Mouse (Mus musculus) CH12.LX (cell line): ENCODE results near the gene Trim40. TPM values are rescaled to one million over a fixed set of nuclear protein-coding genes. Genes with fewer than 3 reads are reported as not detected.

Experiments
- DNase-seq: peaks from one replicate; pipeline ENCODE4 v3.0.0-alpha.2; 2013; ENCODE audit errors: extremely low read depth
- H3K27ac ChIP-seq: 2 replicates; pipeline ENCODE4 v1.5.1; 2012; ENCODE audit warnings: low read depth, mild to moderate bottlenecking, control low read depth, moderate library complexity; ENCODE audit not compliant: insufficient read depth
- H3K27me3 ChIP-seq: replicated peaks from 2 replicates; pipeline ENCODE3; 2012; ENCODE audit warnings: inconsistent platforms
- H3K36me3 ChIP-seq, 2 experiments: replicated peaks in 1 of 2; 2 replicates each; pipeline versions ENCODE3 to v1.6.1; 2012; ENCODE audit warnings: inconsistent platforms in 1 of 2, low read length in 1 of 2, mild to moderate bottlenecking in 1 of 2, mixed read lengths in 1 of 2, moderate library complexity in 1 of 2; ENCODE audit not compliant: control insufficient read depth in 1 of 2, insufficient read depth in 1 of 2
- H3K4me1 ChIP-seq, 2 experiments: 2 replicates each; pipeline ENCODE4 v1.6.1; 2012; ENCODE audit warnings: inconsistent platforms in 1 of 2, moderate library complexity in 1 of 2; ENCODE audit not compliant: insufficient read depth in 2 of 2, control insufficient read depth in 1 of 2
- H3K4me2 ChIP-seq: 2 replicates; pipeline ENCODE4 v1.6.1; 2012; ENCODE audit warnings: low read depth, mild to moderate bottlenecking, control low read depth; ENCODE audit not compliant: poor library complexity, insufficient read depth, severe bottlenecking
- H3K4me3 ChIP-seq, 3 experiments: fragments of 150-350 bp in 1 of 3; sonication (generic) in 1 of 3; replicated peaks in 1 of 3; 2 replicates each; pipeline versions ENCODE3 to v1.5.1; 2011 to 2012; ENCODE audit warnings: low read depth in 2 of 3, low read length in 2 of 3, mild to moderate bottlenecking in 2 of 3, moderate library complexity in 2 of 3, control low read depth in 1 of 3, improper control_type of control experiment in 1 of 3, inconsistent platforms in 1 of 3, mixed read lengths in 1 of 3; ENCODE audit not compliant: poor library complexity in 1 of 3
- H3K79me2 ChIP-seq: replicated peaks from 2 replicates; pipeline ENCODE4 v1.6.1; 2012; ENCODE audit warnings: mild to moderate bottlenecking, moderate library complexity; ENCODE audit not compliant: control insufficient read depth, poor library complexity, insufficient read depth, severe bottlenecking; ENCODE audit errors: extremely low read depth
- H3K9ac ChIP-seq: 2 replicates; pipeline ENCODE4 v1.6.1; 2012; ENCODE audit warnings: low read depth, mild to moderate bottlenecking, control low read depth, moderate library complexity; ENCODE audit not compliant: insufficient read depth
- H3K9me3 ChIP-seq: replicated peaks from 2 replicates; pipeline ENCODE3; 2012; ENCODE audit warnings: low read length, inconsistent platforms, mixed read lengths
- BHLHE40 ChIP-seq: IDR thresholded peaks from 2 replicates; pipeline ENCODE4 v1.6.1; 2011; ENCODE audit warnings: mild to moderate bottlenecking, low read depth, low read length, improper control_type of control experiment
- CHD1 ChIP-seq: IDR thresholded peaks from 2 replicates; pipeline ENCODE4 v1.6.1; 2012; ENCODE audit warnings: low read depth, low read length, improper control_type of control experiment, inconsistent platforms
- CTCF ChIP-seq, 2 experiments: IDR thresholded peaks in 1 of 2; conservative IDR thresholded peaks in 1 of 2; 2 replicates each; pipeline ENCODE4 v1.5.1; 2011 to 2012; ENCODE audit warnings: low read depth in 2 of 2, low read length in 2 of 2, improper control_type of control experiment in 1 of 2, inconsistent platforms in 1 of 2, mild to moderate bottlenecking in 1 of 2, moderate library complexity in 1 of 2
- E2F4 ChIP-seq: IDR thresholded peaks from 2 replicates; pipeline ENCODE4 v1.6.1; 2011; ENCODE audit warnings: low read depth, low read length, improper control_type of control experiment; ENCODE audit not compliant: insufficient replicate concordance
- EP300 ChIP-seq: IDR thresholded peaks from 2 replicates; pipeline ENCODE4 v1.6.1; 2011; ENCODE audit warnings: low read length, improper control_type of control experiment
- ETS1 ChIP-seq: conservative IDR thresholded peaks from 2 replicates; pipeline ENCODE4 v1.6.1; 2012; ENCODE audit warnings: low read depth, mild to moderate bottlenecking, inconsistent platforms, low read length, improper control_type of control experiment, moderate library complexity
- GABPA ChIP-seq: IDR thresholded peaks from 2 replicates; pipeline ENCODE4 v1.6.1; 2012; ENCODE audit warnings: low read depth, low read length, improper control_type of control experiment, inconsistent platforms; ENCODE audit not compliant: insufficient replicate concordance
- JUN ChIP-seq: IDR thresholded peaks from 2 replicates; pipeline ENCODE4 v1.6.1; 2011; ENCODE audit warnings: low read depth, mild to moderate bottlenecking, low read length, improper control_type of control experiment, moderate library complexity; ENCODE audit not compliant: insufficient read depth
- MAX ChIP-seq: IDR thresholded peaks from 2 replicates; pipeline ENCODE4 v1.6.1; 2011; ENCODE audit warnings: low read length, improper control_type of control experiment
- MAZ ChIP-seq: IDR thresholded peaks from 2 replicates; pipeline ENCODE4 v1.6.1; 2012; ENCODE audit warnings: low read depth, mild to moderate bottlenecking, inconsistent platforms, low read length, improper control_type of control experiment, moderate library complexity
- MEF2A ChIP-seq: IDR thresholded peaks from 2 replicates; pipeline ENCODE4 v1.6.1; 2014; ENCODE audit warnings: low read depth, mild to moderate bottlenecking, inconsistent platforms, low read length, improper control_type of control experiment, borderline replicate concordance
- PAX5 ChIP-seq: IDR thresholded peaks from 2 replicates; pipeline ENCODE4 v1.6.1; 2012; ENCODE audit warnings: low read length, inconsistent platforms, mixed read lengths
- POLR2A ChIP-seq: IDR thresholded peaks from 2 replicates; pipeline ENCODE4 v1.6.1; 2011; ENCODE audit warnings: low read depth, mild to moderate bottlenecking, improper control_type of control experiment, low read length
- RCOR1 ChIP-seq: conservative IDR thresholded peaks from 2 replicates; pipeline ENCODE4 v1.6.1; 2012; ENCODE audit warnings: low read depth, mild to moderate bottlenecking, inconsistent platforms, low read length, improper control_type of control experiment
- SMC3 ChIP-seq: IDR thresholded peaks from 2 replicates; pipeline ENCODE4 v1.6.1; 2011; ENCODE audit warnings: low read depth, low read length, improper control_type of control experiment
- TBP ChIP-seq: conservative IDR thresholded peaks from 2 replicates; pipeline ENCODE4 v1.6.1; 2011; ENCODE audit warnings: low read depth, low read length, improper control_type of control experiment
- TCF12 ChIP-seq: IDR thresholded peaks from 2 replicates; pipeline ENCODE4 v1.6.1; 2014; ENCODE audit warnings: low read depth, mild to moderate bottlenecking, inconsistent platforms, low read length, improper control_type of control experiment
- UBTF ChIP-seq: IDR thresholded peaks from 2 replicates; pipeline ENCODE4 v1.6.1; 2012; ENCODE audit warnings: low read depth, mild to moderate bottlenecking, inconsistent platforms, low read length, improper control_type of control experiment, moderate library complexity
- USF1 ChIP-seq: IDR thresholded peaks from 2 replicates; pipeline ENCODE4 v1.6.1; 2014; ENCODE audit warnings: low read depth, mild to moderate bottlenecking, inconsistent platforms, low read length, improper control_type of control experiment
- USF2 ChIP-seq: conservative IDR thresholded peaks from 2 replicates; pipeline ENCODE4 v1.6.1; 2011; ENCODE audit warnings: low read depth, low read length, improper control_type of control experiment
- ZC3H11A ChIP-seq: IDR thresholded peaks from 2 replicates; pipeline ENCODE4 v1.6.1; 2012; ENCODE audit warnings: low read depth, mild to moderate bottlenecking, inconsistent platforms, low read length, improper control_type of control experiment
- ZMIZ1 ChIP-seq: IDR thresholded peaks from 2 replicates; pipeline ENCODE4 v1.6.1; 2012; ENCODE audit warnings: low read depth, mild to moderate bottlenecking, inconsistent platforms, low read length, improper control_type of control experiment
- dilution Hi-C: fragments of 300-500 bp; cut with MboI; formaldehyde crosslinking; loops from 2 replicates; pipeline ENCODE4 v1.14.3; 2020; ENCODE audit warnings: low sequenced_read_pairs; ENCODE audit not compliant: extremely low pct_unique_long_range_greater_than_20kb, extremely low pct_ligation_motif_present
- in situ Hi-C: fragments of 300-500 bp; cut with MboI; formaldehyde crosslinking; loops from 3 replicates; pipeline ENCODE4 v1.14.3; 2019; ENCODE audit warnings: low sequenced_read_pairs, low pct_ligation_motif_present, low pct_unique_long_range_greater_than_20kb, mixed read lengths
- polyA plus RNA-seq: library from polyadenylated mRNA; unstranded; fragments of >175 nt; gene quantifications from 2 replicates; pipeline ENCODE4 v1.2.1, GENCODE M21; 2012; ENCODE audit warnings: low read depth; ENCODE audit not compliant: insufficient read length
- total RNA-seq, 2 experiments: library from RNA; depleted of rRNA; stranded (reverse); fragments of 300-350 nt in 1 of 2; fragments of >200 nt in 1 of 2; gene quantifications; 2 replicates each; pipeline ENCODE4 v1.2.3; 2012 to 2014

The Trim40 gene
- total RNA-seq (2012; rRNA removed): 0.13 TPM in 1 of 2 replicates, not detected in the other
- not detected in 2 replicates for total RNA-seq (2014; rRNA removed)
- polyA plus RNA-seq: 0.14 and 0.22 TPM in 2 replicates

- no peaks in the 10 kb centered on the region for H3K36me3 ChIP-seq
- H3K27me3 ChIP-seq: no peaks in the 10 kb centered on the region
- TF ChIP-seq JUN: no peak
- TF ChIP-seq ZMIZ1: peak; percentile 97
- no peak for TF ChIP-seq E2F4
- no peak for TF ChIP-seq ETS1
- no peak for TF ChIP-seq RCOR1
- no peak for TF ChIP-seq MAZ
- 0 out of 2 replicates have a peak, but pooled peaks have one; percentile 29 for TF ChIP-seq USF2
- TF ChIP-seq BHLHE40: peak; percentile 46; the same call in 1 of the 2 replicates
- TF ChIP-seq USF1: peak; percentile 33
- TF ChIP-seq TBP: peak; percentile 89
- TF ChIP-seq POLR2A: peak; percentile 61
- TF ChIP-seq GABPA: no peak
- TF ChIP-seq, all 38 proteins: peak for 6
- H3K4me3 ChIP-seq: no peak within 1 kb of the TSS
- dilution Hi-C loops: no loop called here
- in situ Hi-C loops: loop anchor here (10.0 kb wide), 1 partner anchor 175 kb away; no protein-coding TSS in a partner anchor
- no peak within 1 kb of the TSS for H3K9ac ChIP-seq
- no peaks in the 10 kb centered on the region for H3K9me3 ChIP-seq
- no peaks in the 10 kb centered on the region for H3K79me2 ChIP-seq
- H3K4me2 ChIP-seq: peak within 1 kb of the TSS; percentile 70
- H3K4me1 ChIP-seq: peaks cover 4 to 12% of the 10 kb centered on the region in 2 experiments; a peak in 3 of 4 replicates
- DNase-seq: peak; percentile 25
- H3K27ac ChIP-seq: no peak within 1 kb of the TSS
These were observed at the start of gene Trim40 for GRCm38 (mm10) chr17:36890073-36890903. Gene Trim40 (minus strand): TSS chr17:36890123.

GRCm38 (mm10) chr17:36938056-36938455, 48.1 kb upstream of the Trim40 start:
- no peak overlapping the region for H3K4me3 ChIP-seq
- peaks cover 9% of the 10 kb centered on the region in 2 experiments for H3K4me1 ChIP-seq
- in situ Hi-C loops (no loop called here), dilution Hi-C loops (no loop called here)
- peak overlapping the region; percentile 9; the same call in 1 of the 2 replicates for H3K4me2 ChIP-seq
- no peaks in the 10 kb centered on the region for H3K27me3 ChIP-seq
- no peaks in the 10 kb centered on the region for H3K79me2 ChIP-seq
- DNase-seq: no peak
- H3K27ac ChIP-seq: no peak overlapping the region
- TF ChIP-seq USF2 (no peak), UBTF (no peak), CTCF (conservative IDR thresholded peaks at IDR 0.05 in 1 of 2, IDR thresholded peaks at IDR 0.05 in 1 of 2; ENCODE audit: low read depth in 2 of 2, low read length in 2 of 2) (no peak), PAX5 (no peak), MAX (no peak), BHLHE40 (no peak), CHD1 (no peak), EP300 (no peak), ZMIZ1 (no peak), ZC3H11A (no peak), TCF12 (no peak), JUN (no peak), SMC3 (no peak), MAZ (no peak), MEF2A (no peak)
- H3K36me3 ChIP-seq: no peaks in the 10 kb centered on the region
- peak overlapping the region; percentile 48; the same call in 1 of the 2 replicates for H3K9ac ChIP-seq
- no peaks in the 10 kb centered on the region for H3K9me3 ChIP-seq
